Mouse (Mus musculus) forebrain, postnatal 0 days (tissue): ENCODE data around the gene Ndufa10. TPM values are rescaled to one million over a fixed set of nuclear protein-coding genes. Genes with fewer than 3 reads are reported as not detected.

Source experiments
- ATAC-seq: fragments of 200-750 bp; cut with Nextera tagmentation; 2 replicates; pipeline ENCODE4 v1.8.0; 2017; ENCODE audit warnings: mild to moderate bottlenecking, moderate library complexity
- DNase-seq: peaks from one replicate; pipeline ENCODE4 v3.0.0-alpha.2; 2015
- H3K27ac ChIP-seq: fragments of 300-500 bp; sonication (generic); 2 replicates; pipeline ENCODE4 v1.5.1; 2014; ENCODE audit warnings: low read depth, mild to moderate bottlenecking, antibody characterized with exemption, low read length, moderate library complexity, mixed read lengths
- H3K27me3 ChIP-seq: fragments of 300-500 bp; sonication (generic); 2 replicates; pipeline ENCODE4 v1.6.1; 2014; ENCODE audit warnings: mild to moderate bottlenecking, low read length, mixed read lengths; ENCODE audit not compliant: insufficient read depth
- H3K36me3 ChIP-seq: fragments of 300-500 bp; sonication (generic); 2 replicates; pipeline ENCODE4 v1.6.1; 2014; ENCODE audit warnings: mild to moderate bottlenecking, moderate library complexity; ENCODE audit not compliant: insufficient read depth
- H3K4me1 ChIP-seq: fragments of 300-500 bp; sonication (generic); 2 replicates; pipeline ENCODE4 v1.6.1; 2014; ENCODE audit warnings: antibody characterized with exemption; ENCODE audit not compliant: insufficient read depth
- H3K4me2 ChIP-seq: fragments of 300-500 bp; sonication (generic); 2 replicates; pipeline ENCODE4 v1.6.1; 2014; ENCODE audit warnings: low read depth, mild to moderate bottlenecking, moderate library complexity
- H3K4me3 ChIP-seq: fragments of 300-500 bp; sonication (generic); 2 replicates; pipeline ENCODE4 v1.5.1; 2014; ENCODE audit warnings: low read depth, low read length, mixed read lengths
- H3K9ac ChIP-seq: fragments of 300-500 bp; sonication (generic); 2 replicates; pipeline ENCODE4 v1.6.1; 2014; ENCODE audit warnings: mild to moderate bottlenecking
- H3K9me3 ChIP-seq: fragments of 300-500 bp; sonication (generic); 2 replicates; pipeline ENCODE4 v1.6.1; 2016; ENCODE audit warnings: low read length
- CTCF ChIP-seq: sonication (generic); IDR thresholded peaks from 2 replicates; pipeline ENCODE4 v1.5.1; 2016; ENCODE audit warnings: antibody characterized with exemption, control low read depth, low read depth
- WGBS: fragments of 180-500 bp; shearing (Covaris S2); extraction: QIAGEN DNeasy Blood & Tissue Kit; methylation state at CpG from one replicate; pipeline ENCODE4 v1.1.7; 2014; 5-methylcytosine and 5-hydroxymethylcytosine counted together
- microRNA-seq, 2 experiments: library from miRNA; unstranded; fragments of <30 nt; microRNA quantifications; one replicate each; pipeline ENCODE4; 2016
- polyA plus RNA-seq: library from polyadenylated mRNA; unstranded; fragments of >200 nt; fragmentation: Nextera tagmentation; extraction: Ambion mirVana; gene quantifications from 2 replicates; pipeline ENCODE4 v1.2.1, GENCODE M21; 2015
- total RNA-seq: library from RNA; depleted of rRNA; stranded (reverse); fragments of >200 nt; gene quantifications from 2 replicates; pipeline ENCODE4 v1.2.3, GENCODE M21; 2014; rRNA removed

Gene Ndufa10
- total and polyA plus RNA-seq, 2 experiments from 2014 or later: 181 to 335 TPM

DNA sequence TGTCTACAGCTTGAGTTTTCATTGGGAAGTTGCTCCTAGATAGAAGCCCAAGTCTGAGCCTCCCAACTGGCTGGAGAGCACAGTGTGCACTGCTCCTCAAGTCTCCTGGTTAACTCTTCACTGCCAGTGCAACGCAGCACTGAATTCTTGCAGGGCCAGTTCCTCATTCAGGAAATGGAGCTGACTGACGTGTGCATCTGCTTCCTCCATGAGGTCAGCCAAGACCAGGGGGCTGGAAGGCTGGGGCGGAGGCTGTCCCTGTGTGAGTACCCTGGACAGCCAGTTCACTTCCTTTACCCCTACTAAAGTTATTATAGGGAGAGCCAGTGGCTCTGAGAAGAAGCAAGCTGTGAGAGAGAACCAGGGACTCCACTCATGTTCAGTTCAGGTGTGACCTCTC, 79.4 kb downstream of the Ndufa10 start:
- no peak overlapping the region for H3K4me2 ChIP-seq
- H3K4me3 ChIP-seq: no peak overlapping the region
- H3K36me3 ChIP-seq: no peaks in the 10 kb centered on the region
- H3K4me1 ChIP-seq: peaks cover 11% of the 10 kb centered on the region; the same call in 1 of the 2 replicates
- no peak overlapping the region for H3K9ac ChIP-seq
- DNase-seq: no peak
- no peak for ATAC-seq
- no peak overlapping the region for H3K27ac ChIP-seq
- 84% methylated on average over 3 of the region's 3 CpGs for WGBS
- H3K9me3 ChIP-seq: no peaks in the 10 kb centered on the region
- no peak for TF ChIP-seq CTCF
- no peaks in the 10 kb centered on the region for H3K27me3 ChIP-seq

DNA sequence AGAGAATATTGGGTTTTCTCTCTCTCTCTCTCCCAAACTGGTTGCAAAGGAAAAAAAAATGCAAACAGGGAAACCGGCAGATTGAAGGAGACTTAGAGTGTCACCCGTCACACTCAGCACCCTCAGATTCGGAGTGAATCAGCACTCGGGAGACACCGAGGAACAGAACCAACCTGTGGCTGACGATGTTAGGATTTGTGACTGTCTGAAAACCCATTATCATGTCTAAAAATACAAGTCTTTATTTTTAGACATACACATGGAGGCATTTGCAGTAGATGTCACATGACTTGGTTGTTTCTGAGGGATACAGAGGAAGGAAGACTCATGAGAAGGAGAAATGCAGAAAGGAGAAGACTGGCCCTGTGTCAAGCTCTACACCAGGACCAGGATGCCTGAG, 80.5 kb downstream of the Ndufa10 start:
- 68% methylated on average over 6 of the region's 6 CpGs for WGBS

More for the DNA sequence above, 80.5 kb downstream of the Ndufa10 start:
- no peak overlapping the region for H3K9ac ChIP-seq
- no peak for DNase-seq
- H3K27me3 ChIP-seq: no peaks in the 10 kb centered on the region
- H3K27ac ChIP-seq: no peak overlapping the region
- peak; percentile 54 for ATAC-seq
- TF ChIP-seq CTCF: no peak
- no peak overlapping the region for H3K4me3 ChIP-seq
- H3K9me3 ChIP-seq: no peaks in the 10 kb centered on the region
- no peak overlapping the region for H3K4me2 ChIP-seq
- H3K4me1 ChIP-seq: peaks cover 11% of the 10 kb centered on the region; the same call in 1 of the 2 replicates
- no peaks in the 10 kb centered on the region for H3K36me3 ChIP-seq

Small RNA genes within 50 kb of the gene (microRNA-seq; reads per million reads assigned to microRNA genes)
- 3.5 to 3.9 reads per million in 2 experiments for gene Mir6900

Other genes with a start within 250 kb of the Ndufa10 start
- gene Olfr1416, start 11.3 kb upstream of the Ndufa10 start, total RNA-seq: not detected in 2 replicates
- gene Olfr1416, start 11.3 kb upstream of the Ndufa10 start, polyA plus RNA-seq: not detected in 2 replicates
- not detected in 2 replicates for gene Olfr1415, start 22.2 kb upstream of the Ndufa10 start, total RNA-seq
- not detected in 2 replicates for gene Olfr1415, start 22.2 kb upstream of the Ndufa10 start, polyA plus RNA-seq
- not detected in 2 replicates for gene Olfr1414, start 44.8 kb upstream of the Ndufa10 start, total RNA-seq
- gene Olfr1414, start 44.8 kb upstream of the Ndufa10 start, polyA plus RNA-seq: not detected in 2 replicates
- not detected in 2 replicates for gene Olfr1413, start 97.5 kb upstream of the Ndufa10 start, total RNA-seq
- gene Olfr1413, start 97.5 kb upstream of the Ndufa10 start, polyA plus RNA-seq: not detected in 2 replicates
- gene Olfr1412, start 111.9 kb upstream of the Ndufa10 start, total RNA-seq: not detected in 2 replicates
- gene Olfr1412, start 111.9 kb upstream of the Ndufa10 start, polyA plus RNA-seq: not detected in 2 replicates
- not detected in 2 replicates for gene Olfr1411, start 120.6 kb upstream of the Ndufa10 start, total RNA-seq
- gene Olfr1411, start 120.6 kb upstream of the Ndufa10 start, polyA plus RNA-seq: not detected in 2 replicates
- not detected in 2 replicates for gene Olfr1410, start 131.9 kb upstream of the Ndufa10 start, total RNA-seq
- not detected in 2 replicates for gene Olfr1410, start 131.9 kb upstream of the Ndufa10 start, polyA plus RNA-seq
- not detected in 2 replicates for gene Olfr12, start 143.9 kb upstream of the Ndufa10 start, total RNA-seq
- not detected in 2 replicates for gene Olfr12, start 143.9 kb upstream of the Ndufa10 start, polyA plus RNA-seq
- 202 and 291 TPM in 2 replicates for gene Cops9, start 168.1 kb upstream of the Ndufa10 start, total RNA-seq
- 569 and 710 TPM in 2 replicates for gene Cops9, start 168.1 kb upstream of the Ndufa10 start, polyA plus RNA-seq
- gene Otos, start 175.0 kb upstream of the Ndufa10 start, total RNA-seq: 0.08 TPM in 1 of 2 replicates, not detected in the other
- gene Otos, start 175.0 kb upstream of the Ndufa10 start, polyA plus RNA-seq: 0.21 and 0.92 TPM in 2 replicates